Mouse (Mus musculus): Measurements from ENCODE around the gene Chchd6.

The Chchd6 gene

DNA sequence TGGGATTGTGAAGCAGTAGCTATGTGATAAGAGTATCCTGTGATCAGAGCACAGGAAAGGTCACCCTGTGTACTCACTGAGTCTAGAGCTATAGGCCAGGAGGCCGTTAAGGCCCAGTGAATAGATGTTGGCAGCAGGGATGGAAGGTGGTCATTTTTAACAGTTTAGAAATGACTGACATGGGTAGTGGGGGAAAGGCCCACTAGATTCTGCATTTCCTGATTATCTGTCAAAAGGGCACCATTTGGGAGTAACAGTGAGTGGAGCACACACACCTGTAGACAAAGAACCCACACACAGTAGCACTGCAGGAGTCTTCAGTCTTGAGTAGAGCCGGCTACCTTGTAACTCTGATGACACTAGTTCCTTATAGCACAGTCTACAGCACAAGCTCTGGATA is 141.0 kb downstream of the Chchd6 start:
- no peak for DNase-seq (ENCODE audit: low read depth, low spot score)

DNA sequence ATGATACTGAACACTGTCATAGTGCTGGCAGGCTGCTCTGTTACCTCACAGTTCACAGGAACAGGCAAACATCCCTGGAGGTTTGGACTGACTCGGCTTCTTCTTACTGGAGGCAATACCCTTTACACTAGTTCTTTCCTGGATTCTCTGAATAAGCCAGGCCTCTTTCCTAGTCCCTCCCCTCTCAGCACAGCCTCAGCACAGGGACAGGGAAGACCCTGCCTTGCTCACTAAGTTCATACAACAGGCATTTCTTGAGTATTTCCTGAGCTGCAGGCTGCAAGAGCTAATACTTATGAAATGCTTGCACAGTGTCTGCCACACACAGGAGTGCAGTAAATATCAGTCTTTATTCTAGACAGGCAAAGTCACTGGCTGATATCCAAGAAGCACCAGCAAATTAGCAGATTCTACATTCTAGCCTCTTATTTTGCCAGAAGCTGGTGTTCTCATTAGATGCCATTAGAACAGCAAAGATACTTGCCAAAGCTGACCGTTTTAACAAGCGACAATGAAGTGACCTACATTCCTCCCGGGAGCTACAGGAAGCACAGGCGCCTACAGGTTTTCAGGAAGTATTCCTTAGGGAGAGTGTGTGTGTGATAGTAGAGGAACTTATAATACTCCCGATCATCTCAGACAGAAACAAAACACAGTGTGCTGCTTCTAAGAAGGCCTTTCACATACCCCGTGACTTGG is 142.3 kb downstream of the Chchd6 start:
- DNase-seq (ENCODE audit: low read depth, low spot score): peak; percentile 27

GRCm38 (mm10) chr6:89452356-89452755 is 143.1 kb downstream of the Chchd6 start:
- DNase-seq (ENCODE audit: low read depth, low spot score): no peak

- DNase-seq (ENCODE audit: low read depth, low spot score): no peak
Measured at GRCm38 (mm10) chr6:89448736-89449135, 146.7 kb downstream of the Chchd6 start.

GRCm38 (mm10) chr6:89440671-89441070 is 154.8 kb downstream of the Chchd6 start:
- no peak for DNase-seq (ENCODE audit: low read depth, low spot score)

DNA sequence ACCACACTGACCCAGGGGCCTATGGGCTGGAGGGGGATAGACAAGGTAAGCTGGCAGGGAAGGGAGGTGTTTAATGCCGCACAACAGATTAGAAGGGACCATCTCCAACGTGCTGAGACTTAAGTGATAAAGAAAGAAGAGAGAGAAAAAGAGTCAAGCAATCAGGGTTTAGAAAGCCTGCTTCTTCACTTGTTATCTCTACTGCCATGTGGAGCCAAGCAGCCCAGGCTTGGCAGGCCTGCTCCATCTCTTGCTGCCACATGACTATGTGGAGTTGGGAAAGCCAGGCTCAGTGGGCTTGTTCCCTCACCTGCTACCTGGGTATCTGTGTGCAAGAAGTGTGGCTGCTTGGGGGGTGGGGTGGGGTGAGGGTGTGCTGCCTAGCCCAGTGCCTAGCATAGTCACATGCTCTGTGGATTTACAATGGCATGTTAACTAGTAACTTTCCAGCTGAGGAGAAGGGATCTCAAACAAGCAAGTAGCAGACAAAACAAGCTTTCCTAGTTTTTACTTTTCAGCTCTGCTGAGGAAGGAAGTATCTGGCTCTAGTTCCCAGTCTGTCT is 163.5 kb downstream of the Chchd6 start:
- no peak for DNase-seq (ENCODE audit: low read depth, low spot score)

GRCm38 (mm10) chr6:89430749-89431148 is 164.7 kb downstream of the Chchd6 start:
- DNase-seq (ENCODE audit: low read depth, low spot score): no peak

DNA sequence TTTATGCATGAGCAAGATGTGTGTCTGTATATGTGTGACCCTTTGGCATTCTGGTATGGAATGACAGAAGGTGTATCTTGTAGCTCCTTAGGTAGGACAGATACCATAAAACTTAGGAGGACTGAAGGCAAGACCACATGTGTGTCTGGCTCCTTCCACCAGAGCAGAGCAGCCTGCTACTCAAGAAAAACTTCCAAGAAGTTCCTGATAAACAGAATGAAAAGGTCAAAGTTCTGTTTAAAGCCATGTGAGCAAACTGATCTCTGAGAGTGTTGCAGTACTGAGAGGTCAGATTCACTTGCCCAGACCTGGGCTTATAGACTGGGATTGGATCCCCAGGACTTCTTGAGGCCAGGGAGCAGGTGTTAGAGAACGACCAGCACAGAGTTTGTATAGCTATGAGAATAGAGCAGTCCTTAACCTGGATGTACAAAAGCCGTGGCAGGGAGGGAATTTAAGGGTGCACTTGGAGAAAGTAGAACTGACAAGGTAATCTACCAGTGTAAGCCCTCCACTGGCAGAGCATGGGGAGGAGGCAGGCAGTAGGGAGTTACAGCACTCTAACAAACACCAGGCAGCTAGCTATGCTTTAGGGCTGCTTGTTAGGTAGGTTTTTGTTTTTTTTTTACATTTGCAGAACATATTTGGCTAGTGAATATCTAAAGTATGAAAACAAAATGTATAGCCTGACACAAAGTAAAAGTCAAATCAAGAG is 166.6 kb downstream of the Chchd6 start:
- DNase-seq (ENCODE audit: low read depth, low spot score): peak; percentile 45

DNA sequence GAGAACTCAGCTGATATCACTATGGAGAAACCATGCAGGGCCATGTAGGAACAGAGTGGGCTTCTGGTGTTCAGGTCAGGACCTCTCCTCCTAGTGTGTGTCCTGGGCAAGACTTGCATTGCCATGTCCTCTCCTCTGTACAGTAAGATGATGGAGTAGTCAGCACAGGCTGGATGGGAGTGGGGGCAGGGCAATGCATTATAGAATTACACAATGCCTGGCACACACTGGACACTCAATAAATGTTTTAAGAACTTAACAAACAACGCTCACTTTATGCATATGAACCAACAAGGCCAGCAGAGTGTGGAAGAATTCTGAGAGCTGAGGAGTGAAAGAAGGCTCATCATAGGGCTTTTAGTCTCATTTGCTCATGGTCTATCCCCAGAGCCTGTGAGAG is 171.0 kb downstream of the Chchd6 start:
- DNase-seq (ENCODE audit: low read depth, low spot score): no peak

DNA sequence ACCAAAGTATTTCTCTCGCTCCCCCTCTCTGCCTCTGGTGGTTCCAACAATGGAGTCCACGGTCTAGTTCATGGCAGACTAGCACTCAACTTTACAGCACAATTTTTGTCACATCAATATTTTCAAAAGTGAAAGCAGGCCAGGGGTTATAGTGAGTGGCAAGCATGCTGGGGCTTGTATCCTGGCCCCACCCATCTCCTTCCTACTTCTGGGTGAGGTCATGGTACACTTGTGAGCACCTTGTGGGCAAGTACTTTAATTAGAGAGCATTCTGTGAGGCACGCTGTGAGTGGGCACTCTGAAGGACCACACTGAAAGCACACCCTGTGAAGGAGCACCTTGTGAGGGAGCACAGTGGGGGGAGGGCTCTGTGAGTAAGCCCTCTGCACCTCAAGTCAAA is 172.8 kb downstream of the Chchd6 start:
- DNase-seq (ENCODE audit: low read depth, low spot score): no peak

DNA sequence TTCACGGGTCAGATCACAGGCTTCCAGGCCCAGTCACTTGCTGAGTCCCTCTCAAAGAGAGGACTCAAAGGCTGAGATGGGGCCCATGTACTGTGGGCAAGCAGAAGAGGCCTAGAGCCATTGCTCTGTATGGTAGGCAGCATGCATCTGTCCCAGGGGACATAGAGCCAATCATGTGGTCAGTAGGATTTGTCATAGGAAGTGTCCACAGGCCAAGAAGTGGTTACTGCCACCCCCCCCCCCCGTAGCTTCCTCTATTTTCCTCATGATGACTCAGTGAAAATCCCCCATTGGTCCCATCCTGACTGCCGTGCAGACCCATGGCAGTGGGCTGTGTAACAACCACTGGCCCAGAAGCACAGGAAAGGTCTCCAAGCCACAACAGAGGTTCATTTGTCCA is 173.5 kb downstream of the Chchd6 start:
- DNase-seq (ENCODE audit: low read depth, low spot score): no peak

DNA sequence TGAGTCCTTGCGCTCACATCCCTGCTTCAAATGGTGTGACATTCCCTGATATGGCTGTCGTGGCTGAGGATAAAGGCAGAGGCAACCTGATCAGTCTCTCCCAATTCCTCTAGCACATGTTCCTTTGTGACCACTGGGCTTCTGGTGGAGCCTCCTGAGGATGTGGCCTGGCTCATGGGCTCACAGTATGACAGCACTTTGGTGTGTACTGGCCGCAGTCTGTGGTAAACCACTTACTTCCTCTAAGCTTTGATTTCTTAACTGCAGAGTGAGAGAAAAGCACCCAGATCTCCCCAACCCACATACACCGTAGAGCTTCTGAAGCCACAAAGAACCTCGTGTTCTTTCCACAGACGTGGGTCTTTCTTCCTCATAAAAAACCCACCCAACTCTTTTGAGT is 173.9 kb downstream of the Chchd6 start:
- DNase-seq (ENCODE audit: low read depth, low spot score): peak; percentile 26

GRCm38 (mm10) chr6:89420756-89421155 is 174.7 kb downstream of the Chchd6 start:
- DNase-seq (ENCODE audit: low read depth, low spot score): no peak

DNA sequence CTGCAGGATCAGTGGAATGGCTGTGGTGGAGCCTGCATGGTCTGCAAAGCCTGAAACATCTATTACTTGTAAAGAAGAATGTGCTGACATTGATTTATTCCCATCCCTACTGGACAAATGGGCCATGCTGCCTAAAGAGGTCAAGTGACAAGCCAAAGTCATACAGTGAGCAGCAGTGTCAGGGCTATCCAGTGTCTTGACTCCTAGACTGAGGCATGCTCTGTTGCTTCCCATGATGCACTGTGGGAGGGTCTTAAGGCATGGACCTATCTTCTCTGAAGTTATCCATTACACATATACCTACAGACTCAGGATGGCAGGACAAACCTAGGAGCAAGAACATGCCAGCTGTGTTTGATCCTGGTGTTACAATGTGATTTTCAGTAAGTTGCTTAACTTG is 175.3 kb downstream of the Chchd6 start:
- DNase-seq (ENCODE audit: low read depth, low spot score): no peak

GRCm38 (mm10) chr6:89419066-89419815 is 176.2 kb downstream of the Chchd6 start:
- no peak for DNase-seq (ENCODE audit: low read depth, low spot score)

DNA sequence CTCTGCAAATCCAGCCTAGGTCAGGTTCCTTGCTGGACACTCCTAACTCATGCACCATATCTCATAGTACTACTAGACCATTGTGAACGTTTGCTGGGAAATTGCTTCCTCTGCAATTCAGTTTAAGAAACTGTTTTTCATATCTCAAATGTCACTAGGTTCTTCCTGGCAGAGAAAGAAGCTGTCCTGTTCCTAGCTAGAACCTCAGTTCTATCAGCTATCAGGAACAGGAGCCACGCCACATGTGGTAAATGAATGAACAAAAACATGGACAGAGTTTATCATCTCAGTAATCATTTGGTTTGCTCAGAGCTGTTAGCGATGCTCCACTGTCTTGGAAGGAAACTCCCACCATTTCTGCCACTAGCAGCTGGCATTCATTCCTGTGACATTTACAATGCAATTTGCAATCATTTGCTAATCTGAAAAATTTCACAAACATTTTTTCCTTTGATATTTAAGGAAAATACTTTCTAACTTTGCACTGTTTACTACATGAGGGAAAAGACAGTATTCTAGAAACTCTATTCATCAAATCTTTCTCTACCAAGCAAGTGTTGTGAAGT is 179.3 kb downstream of the Chchd6 start:
- no peak for DNase-seq (ENCODE audit: low read depth, low spot score)

DNA sequence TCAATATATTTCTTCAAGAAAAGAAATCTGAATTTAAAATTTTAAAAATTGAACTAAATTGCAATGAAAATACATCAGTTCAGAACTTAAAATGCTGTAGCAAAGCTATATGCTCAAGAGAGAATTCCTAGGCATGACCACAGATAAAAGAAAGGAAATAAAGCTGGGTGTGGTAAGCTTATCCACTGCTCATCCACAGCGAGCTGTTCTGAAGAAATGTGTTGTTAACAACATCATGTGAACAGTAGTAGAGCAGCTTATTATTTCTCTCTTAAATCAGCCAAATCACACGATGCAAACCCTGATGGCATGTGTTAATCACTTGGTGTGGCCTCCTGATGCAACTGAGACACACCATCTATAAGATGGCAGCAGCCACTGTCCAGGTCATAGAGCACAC is 180.4 kb downstream of the Chchd6 start:
- no peak for DNase-seq (ENCODE audit: low read depth, low spot score)

DNA sequence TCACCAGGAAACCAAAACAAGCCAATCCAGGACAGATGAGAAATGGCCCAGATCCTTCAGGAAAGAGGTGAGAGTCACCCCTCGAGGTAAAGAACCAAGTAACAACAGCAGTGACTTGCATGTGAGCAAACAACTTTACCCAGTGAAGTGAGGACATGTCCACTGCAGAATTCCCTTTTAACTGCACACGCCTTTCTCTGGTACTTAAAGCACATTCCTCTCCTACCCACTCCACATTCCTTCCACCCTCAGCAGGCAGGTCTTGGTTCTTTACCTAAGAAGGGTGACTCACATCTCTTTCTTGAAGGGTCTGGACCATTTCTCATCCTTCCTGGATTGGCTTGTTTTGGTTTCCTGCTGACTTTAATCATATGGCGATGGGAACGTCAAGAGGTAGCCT is 181.3 kb downstream of the Chchd6 start:
- DNase-seq (ENCODE audit: low read depth, low spot score): no peak

GRCm38 (mm10) chr6:89413481-89413884 is 182.0 kb downstream of the Chchd6 start:
- peak; percentile 41 for DNase-seq (ENCODE audit: low read depth, low spot score)

GRCm38 (mm10) chr6:89412562-89412961 is 182.9 kb downstream of the Chchd6 start:
- no peak for DNase-seq (ENCODE audit: low read depth, low spot score)

DNA sequence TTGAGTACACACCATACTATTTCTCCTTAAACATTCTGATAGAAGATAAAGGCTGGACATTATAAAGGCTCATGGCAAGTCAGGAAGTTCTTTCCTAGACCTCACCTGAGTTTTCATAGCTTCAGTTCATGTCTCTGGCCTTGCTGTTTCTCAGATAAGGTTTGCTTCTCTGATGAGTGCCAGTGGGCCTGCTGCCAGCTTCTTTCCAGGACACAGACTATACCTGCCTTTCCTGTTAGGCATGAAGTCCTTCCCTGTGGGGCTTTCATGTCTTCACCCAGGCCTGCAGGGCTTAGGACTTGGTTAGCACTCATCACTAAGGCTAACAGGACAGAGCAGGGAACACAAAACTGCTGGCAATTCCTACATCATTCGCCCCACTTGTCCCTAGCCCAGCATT is 186.4 kb downstream of the Chchd6 start:
- no peak for DNase-seq (ENCODE audit: low read depth, low spot score)

GRCm38 (mm10) chr6:89408259-89408658 is 187.2 kb downstream of the Chchd6 start:
- no peak for DNase-seq (ENCODE audit: low read depth, low spot score)

All from skeletal muscle tissue, adult 2 months (tissue).